Mouse (Mus musculus): ENCODE results near the gene Gng8. TPM values are rescaled to one million over a fixed set of nuclear protein-coding genes. Genes with fewer than 3 reads are reported as not detected.

Gene Gng8
- polyA plus RNA-seq, 1 experiment from 2014 or later = 2.9 TPM

GRCm38 (mm10) chr7:16848579-16848978 is 43.0 kb upstream of the Gng8 start:
- H3K4me3 ChIP-seq (ENCODE audit: low read length) = no peak overlapping the region
- 43% methylated on average over 17 of the region's 17 CpGs for WGBS
- peaks cover 14% of the 10 kb centered on the region; the same call in 1 of the 2 replicates for H3K4me1 ChIP-seq (ENCODE audit: control insufficient read depth, insufficient read depth, low read length)
- H3K4me2 ChIP-seq (ENCODE audit: low read depth, low read length) = no peak overlapping the region
- no peak overlapping the region for H3K9ac ChIP-seq (ENCODE audit: low read length)
- H3K27me3 ChIP-seq (ENCODE audit: control insufficient read depth, insufficient read depth, low read length) = no peaks in the 10 kb centered on the region
- H3K9me3 ChIP-seq (replicated peaks; ENCODE audit: control insufficient read depth, low read length) = no peaks in the 10 kb centered on the region
- H3K36me3 ChIP-seq (ENCODE audit: control insufficient read depth, insufficient read depth) = peaks cover 18% of the 10 kb centered on the region
- no peak overlapping the region for H3K27ac ChIP-seq (ENCODE audit: low read length)
- ATAC-seq (replicated peaks; ENCODE audit: extremely low read depth, insufficient read depth, low FRiP score) = no peak

- Histone ChIP-seq H3K27ac (ENCODE audit: low read length) (no peak overlapping the region), H3K27me3 (ENCODE audit: control insufficient read depth, insufficient read depth, low read length) (no peaks in the 10 kb centered on the region), H3K9ac (ENCODE audit: low read length) (no peak overlapping the region), H3K4me1 (ENCODE audit: control insufficient read depth, insufficient read depth, low read length) (no peaks in the 10 kb centered on the region), H3K4me3 (ENCODE audit: low read length) (no peak overlapping the region), H3K36me3 (ENCODE audit: control insufficient read depth, insufficient read depth) (peaks cover 42% of the 10 kb centered on the region), H3K4me2 (ENCODE audit: low read depth, low read length) (no peak overlapping the region), H3K9me3 (replicated peaks; ENCODE audit: control insufficient read depth, low read length) (no peaks in the 10 kb centered on the region)
- 84% methylated on average over 4 of the region's 4 CpGs for WGBS
- ATAC-seq (replicated peaks; ENCODE audit: extremely low read depth, insufficient read depth, low FRiP score) = no peak
Observed at GRCm38 (mm10) chr7:16851636-16852035, 40.0 kb upstream of the Gng8 start.

- 76% methylated on average over 14 of the region's 14 CpGs for WGBS
- no peak for ATAC-seq (replicated peaks; ENCODE audit: extremely low read depth, insufficient read depth, low FRiP score)
- Histone ChIP-seq H3K9ac (ENCODE audit: low read length) (no peak overlapping the region), H3K9me3 (replicated peaks; ENCODE audit: control insufficient read depth, low read length) (no peaks in the 10 kb centered on the region), H3K27ac (ENCODE audit: low read length) (no peak overlapping the region), H3K4me3 (ENCODE audit: low read length) (no peak overlapping the region), H3K36me3 (ENCODE audit: control insufficient read depth, insufficient read depth) (peaks cover 53% of the 10 kb centered on the region), H3K4me1 (ENCODE audit: control insufficient read depth, insufficient read depth, low read length) (no peaks in the 10 kb centered on the region), H3K4me2 (ENCODE audit: low read depth, low read length) (no peak overlapping the region), H3K27me3 (ENCODE audit: control insufficient read depth, insufficient read depth, low read length) (no peaks in the 10 kb centered on the region)
Observed at GRCm38 (mm10) chr7:16853302-16853831, 38.2 kb upstream of the Gng8 start.

DNA sequence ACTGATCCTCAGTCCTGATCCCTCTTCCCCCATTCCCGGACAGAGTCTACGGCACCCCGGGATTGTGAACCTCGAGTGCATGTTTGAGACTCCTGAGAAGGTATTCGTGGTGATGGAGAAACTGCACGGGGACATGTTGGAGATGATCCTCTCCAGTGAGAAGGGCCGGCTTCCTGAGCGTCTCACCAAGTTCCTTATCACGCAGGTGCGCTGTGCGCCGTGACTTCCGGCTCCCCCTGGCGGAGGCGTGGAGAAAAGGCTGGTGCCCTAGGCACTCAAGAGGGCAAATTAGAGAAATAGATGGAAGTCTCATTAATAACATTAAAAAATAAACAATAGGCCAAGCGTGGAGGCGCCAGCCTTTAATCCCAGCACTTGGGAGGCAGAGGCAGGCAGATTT is 33.2 kb upstream of the Gng8 start:
- Histone ChIP-seq H3K27ac (ENCODE audit: low read length) (no peak overlapping the region), H3K4me2 (ENCODE audit: low read depth, low read length) (no peak overlapping the region), H3K36me3 (ENCODE audit: control insufficient read depth, insufficient read depth) (peaks cover 42% of the 10 kb centered on the region), H3K4me1 (ENCODE audit: control insufficient read depth, insufficient read depth, low read length) (no peaks in the 10 kb centered on the region), H3K9me3 (replicated peaks; ENCODE audit: control insufficient read depth, low read length) (no peaks in the 10 kb centered on the region), H3K9ac (ENCODE audit: low read length) (no peak overlapping the region), H3K27me3 (ENCODE audit: control insufficient read depth, insufficient read depth, low read length) (no peaks in the 10 kb centered on the region), H3K4me3 (ENCODE audit: low read length) (no peak overlapping the region)
- 33% methylated on average over 17 of the region's 17 CpGs for WGBS
- ATAC-seq (replicated peaks; ENCODE audit: extremely low read depth, insufficient read depth, low FRiP score) = no peak

DNA sequence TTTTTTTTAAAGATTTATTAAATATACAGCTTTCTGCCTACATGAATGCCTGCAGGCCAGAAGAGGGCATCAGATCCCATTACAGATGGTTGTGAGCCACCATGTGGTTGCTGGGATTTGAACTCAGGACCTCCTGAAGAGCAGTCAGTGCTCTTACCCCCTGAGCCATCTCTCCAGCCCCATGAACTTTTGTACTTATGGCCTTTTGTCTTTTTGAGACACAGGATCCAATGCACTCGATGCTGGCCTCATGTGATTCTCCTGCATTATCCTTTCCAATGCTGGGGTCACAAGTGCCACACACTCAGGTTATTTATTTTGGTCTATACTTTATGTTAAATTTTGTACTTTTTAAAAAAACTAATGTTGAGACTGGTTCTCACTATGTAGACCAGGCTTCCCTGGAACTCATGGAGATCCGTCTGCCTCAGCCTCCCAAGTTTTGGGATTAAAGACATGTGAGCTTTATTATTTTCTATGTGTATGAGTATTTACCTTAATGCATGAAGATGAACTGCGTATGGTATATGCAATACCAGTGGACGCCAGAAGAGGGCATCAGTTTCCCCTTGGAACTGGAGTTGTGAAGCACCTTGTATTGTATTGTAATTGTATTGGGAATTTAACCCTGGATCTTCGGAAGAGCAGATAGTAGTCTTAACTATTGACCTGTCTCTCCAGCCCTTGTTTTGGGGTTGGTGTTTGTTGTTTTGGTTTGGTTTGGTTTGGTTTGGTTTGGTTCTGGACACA is 31.5 kb upstream of the Gng8 start:
- H3K9me3 ChIP-seq (replicated peaks; ENCODE audit: control insufficient read depth, low read length) = no peaks in the 10 kb centered on the region
- H3K4me3 ChIP-seq (ENCODE audit: low read length) = no peak overlapping the region
- H3K27ac ChIP-seq (ENCODE audit: low read length) = no peak overlapping the region
- no peaks in the 10 kb centered on the region for H3K4me1 ChIP-seq (ENCODE audit: control insufficient read depth, insufficient read depth, low read length)
- no peak overlapping the region for H3K4me2 ChIP-seq (ENCODE audit: low read depth, low read length)
- H3K36me3 ChIP-seq (ENCODE audit: control insufficient read depth, insufficient read depth) = peaks cover 41% of the 10 kb centered on the region
- no peaks in the 10 kb centered on the region for H3K27me3 ChIP-seq (ENCODE audit: control insufficient read depth, insufficient read depth, low read length)
- 36% methylated on average over 5 of the region's 5 CpGs for WGBS
- no peak for ATAC-seq (replicated peaks; ENCODE audit: extremely low read depth, insufficient read depth, low FRiP score)
- no peak overlapping the region for H3K9ac ChIP-seq (ENCODE audit: low read length)

DNA sequence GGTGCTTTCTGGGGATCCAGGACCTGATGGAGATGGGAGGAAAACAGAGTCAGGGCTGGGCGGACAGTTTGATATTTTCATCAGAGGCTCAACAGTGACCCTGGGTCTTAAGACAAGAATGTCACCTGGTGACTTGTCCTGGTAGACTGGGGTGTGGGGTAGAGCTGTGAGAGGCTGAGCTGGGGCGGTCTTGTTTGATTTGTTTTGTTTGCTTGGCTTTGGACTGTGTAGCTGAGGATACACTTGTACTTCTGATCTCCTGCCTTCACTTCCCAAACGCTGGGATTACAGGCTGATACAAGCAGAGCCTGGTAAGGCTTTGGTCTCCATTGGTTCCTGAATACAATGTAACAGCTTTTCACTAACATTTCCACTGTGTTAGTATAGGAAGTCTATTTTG is 24.1 kb upstream of the Gng8 start:
- no peak overlapping the region for H3K4me3 ChIP-seq (ENCODE audit: low read length)
- H3K4me2 ChIP-seq (ENCODE audit: low read depth, low read length) = no peak overlapping the region
- H3K27me3 ChIP-seq (ENCODE audit: control insufficient read depth, insufficient read depth, low read length) = no peaks in the 10 kb centered on the region
- H3K4me1 ChIP-seq (ENCODE audit: control insufficient read depth, insufficient read depth, low read length) = no peaks in the 10 kb centered on the region
- peaks cover 13% of the 10 kb centered on the region for H3K36me3 ChIP-seq (ENCODE audit: control insufficient read depth, insufficient read depth)
- 76% methylated on average over 3 of the region's 3 CpGs for WGBS
- H3K27ac ChIP-seq (ENCODE audit: low read length) = no peak overlapping the region
- no peak overlapping the region for H3K9ac ChIP-seq (ENCODE audit: low read length)
- H3K9me3 ChIP-seq (replicated peaks; ENCODE audit: control insufficient read depth, low read length) = no peaks in the 10 kb centered on the region
- ATAC-seq (replicated peaks; ENCODE audit: extremely low read depth, insufficient read depth, low FRiP score) = no peak

DNA sequence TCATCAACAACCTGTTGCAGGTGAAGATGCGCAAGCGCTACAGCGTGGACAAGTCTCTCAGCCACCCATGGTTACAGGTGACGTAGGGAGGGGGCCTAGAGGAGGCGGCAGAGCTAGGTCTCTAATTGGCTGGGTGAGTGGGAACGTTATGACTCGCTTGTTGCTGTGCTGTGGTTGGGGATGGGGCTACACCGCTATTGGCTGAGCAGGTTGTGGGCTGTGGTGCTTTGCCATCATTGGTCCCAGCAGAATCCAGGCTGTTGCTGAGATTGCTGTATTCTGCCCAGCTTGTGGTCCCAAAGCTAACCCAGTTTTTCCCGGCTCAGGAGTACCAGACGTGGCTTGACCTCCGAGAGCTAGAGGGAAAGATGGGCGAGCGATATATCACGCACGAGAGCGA is 22.1 kb upstream of the Gng8 start:
- ATAC-seq (replicated peaks; ENCODE audit: extremely low read depth, insufficient read depth, low FRiP score) = no peak
- 45% methylated on average over 16 of the region's 16 CpGs for WGBS
- H3K4me2 ChIP-seq (ENCODE audit: low read depth, low read length) = no peak overlapping the region
- no peak overlapping the region for H3K9ac ChIP-seq (ENCODE audit: low read length)
- H3K4me1 ChIP-seq (ENCODE audit: control insufficient read depth, insufficient read depth, low read length) = peaks cover 3% of the 10 kb centered on the region
- no peak overlapping the region for H3K27ac ChIP-seq (ENCODE audit: low read length)
- H3K4me3 ChIP-seq (ENCODE audit: low read length) = no peak overlapping the region
- H3K36me3 ChIP-seq (ENCODE audit: control insufficient read depth, insufficient read depth) = peaks cover 4% of the 10 kb centered on the region
- no peaks in the 10 kb centered on the region for H3K9me3 ChIP-seq (replicated peaks; ENCODE audit: control insufficient read depth, low read length)
- H3K27me3 ChIP-seq (ENCODE audit: control insufficient read depth, insufficient read depth, low read length) = no peaks in the 10 kb centered on the region

- no peak for ATAC-seq (replicated peaks; ENCODE audit: extremely low read depth, insufficient read depth, low FRiP score)
- H3K9ac ChIP-seq (ENCODE audit: low read length) = no peak overlapping the region
- H3K4me1 ChIP-seq (ENCODE audit: control insufficient read depth, insufficient read depth, low read length) = peaks cover 7% of the 10 kb centered on the region
- H3K27ac ChIP-seq (ENCODE audit: low read length) = no peak overlapping the region
- H3K9me3 ChIP-seq (replicated peaks; ENCODE audit: control insufficient read depth, low read length) = no peaks in the 10 kb centered on the region
- no peak overlapping the region for H3K4me3 ChIP-seq (ENCODE audit: low read length)
- no peaks in the 10 kb centered on the region for H3K27me3 ChIP-seq (ENCODE audit: control insufficient read depth, insufficient read depth, low read length)
- no peak overlapping the region for H3K4me2 ChIP-seq (ENCODE audit: low read depth, low read length)
- no peaks in the 10 kb centered on the region; the same call in 1 of the 2 replicates for H3K36me3 ChIP-seq (ENCODE audit: control insufficient read depth, insufficient read depth)
- 73% methylated on average over 10 of the region's 10 CpGs for WGBS
Observed at GRCm38 (mm10) chr7:16871600-16871999, 20.0 kb upstream of the Gng8 start.

GRCm38 (mm10) chr7:16872478-16872877 is 19.1 kb upstream of the Gng8 start:
- no peak for ATAC-seq (replicated peaks; ENCODE audit: extremely low read depth, insufficient read depth, low FRiP score)
- Histone ChIP-seq H3K36me3 (ENCODE audit: control insufficient read depth, insufficient read depth) (no peaks in the 10 kb centered on the region; the same call in 1 of the 2 replicates), H3K9me3 (replicated peaks; ENCODE audit: control insufficient read depth, low read length) (no peaks in the 10 kb centered on the region), H3K27ac (ENCODE audit: low read length) (no peak overlapping the region), H3K9ac (ENCODE audit: low read length) (no peak overlapping the region), H3K4me2 (ENCODE audit: low read depth, low read length) (no peak overlapping the region), H3K4me1 (ENCODE audit: control insufficient read depth, insufficient read depth, low read length) (peaks cover 12% of the 10 kb centered on the region), H3K27me3 (ENCODE audit: control insufficient read depth, insufficient read depth, low read length) (no peaks in the 10 kb centered on the region), H3K4me3 (ENCODE audit: low read length) (no peak overlapping the region)
- WGBS = 88% methylated on average over 9 of the region's 9 CpGs
